Comparison of ENCODE assay signal across 9 mouse cellular contexts in the genomic region with DNA sequence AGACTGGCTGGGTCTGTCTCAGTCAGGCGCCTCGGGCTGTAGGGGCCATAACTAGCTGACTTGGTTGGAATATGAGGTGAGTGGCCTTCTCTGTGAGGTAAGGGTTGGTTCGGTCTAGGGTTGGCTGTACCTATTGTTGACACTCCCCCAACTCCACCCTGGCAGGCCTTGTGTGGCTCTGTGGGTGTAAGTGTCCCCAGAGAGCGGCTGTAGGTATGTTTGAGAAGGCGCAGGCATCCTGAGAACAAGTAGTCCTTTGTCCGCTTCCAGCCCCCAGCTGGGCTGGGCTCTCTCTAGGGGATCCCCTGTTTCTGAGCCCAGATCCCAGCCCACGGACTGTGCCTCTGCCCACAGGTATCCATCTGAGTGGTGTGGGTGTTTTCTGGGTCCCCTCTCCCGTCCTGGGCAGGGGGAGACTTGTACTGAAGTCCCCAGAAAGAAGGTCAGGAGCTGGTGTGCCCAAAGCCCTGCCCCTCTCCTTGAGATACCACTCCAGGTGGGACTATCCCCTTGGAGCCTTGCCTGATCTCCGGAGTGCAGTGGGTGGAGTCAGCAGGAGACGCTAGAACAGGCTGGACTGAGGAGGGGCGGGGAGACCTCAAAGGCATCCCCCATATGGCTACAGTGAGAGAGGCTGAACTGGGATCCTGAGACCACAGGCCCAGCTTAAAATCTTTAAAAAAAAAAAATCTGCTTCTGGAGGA. TPM values are rescaled to one million over a fixed set of nuclear protein-coding genes. Genes with fewer than 3 reads are reported as not detected.
DNase-seq lines count a peak whose midpoint lies in the region; ATAC-seq lines count a peak whose summit lies in the region.
"Had no signal": no experiment of that assay in that cellular context is flagged by ENCODE, and none has a peak within 500 bp of the region (broad histone marks: within the 10 kb centered on the region; RNA-seq: fewer than 3 reads in every experiment).

No protein-coding gene starts in this region.

- H3K4me1 ChIP-seq in heart, embryonic 11.5 days (ENCODE audit: control insufficient read depth, insufficient read depth, low read length), result peaks cover 100% of the 10 kb centered on the region
- peaks cover 97% of the 10 kb centered on the region for H3K4me1 ChIP-seq in hindbrain, embryonic 14.5 days (replicated peaks; ENCODE audit: control insufficient read depth, insufficient read depth, low read length)
- H3K4me1 ChIP-seq in midbrain, embryonic 11.5 days (ENCODE audit: control insufficient read depth, insufficient read depth, low read length), result peaks cover 85% of the 10 kb centered on the region

- DNase-seq in heart, adult 8-10 months (ENCODE audit: low spot score), result no peak
- DNase-seq in R1 (ENCODE audit: low read depth, low spot score), result peak; percentile 81
- no peak for DNase-seq in hindbrain, embryonic 14.5 days (ENCODE audit: low spot score)
- no peak for DNase-seq in midbrain, embryonic 11.5 days (ENCODE audit: low spot score, missing footprints)
- DNase-seq in gastrocnemius, postnatal 4 days (ENCODE audit: low spot score in 2 of 2), result no peak
- DNase-seq in adrenal gland, postnatal 25 days, result no peak
- DNase-seq in ovary, postnatal 10 days (ENCODE audit: low spot score), result no peak
- DNase-seq: gastrocnemius, postnatal 25 days had no signal

- H3K4me2 ChIP-seq in heart, embryonic 11.5 days, result 0 out of 2 replicates have a peak overlapping the region, but pooled peaks have one; percentile 2
- H3K4me2 ChIP-seq in hindbrain, embryonic 14.5 days (replicated peaks), result peak overlapping the region; percentile 35; the same call in 1 of the 2 replicates
- H3K4me2 ChIP-seq in midbrain, embryonic 11.5 days, result no peak overlapping the region

- H3K9ac ChIP-seq in heart, embryonic 11.5 days (ENCODE audit: low read depth, low read length), result peak overlapping the region; percentile 40; the same call in 1 of the 2 replicates
- H3K9ac ChIP-seq in hindbrain, embryonic 14.5 days, result no peak overlapping the region
- H3K9ac ChIP-seq in midbrain, embryonic 11.5 days (ENCODE audit: low read length), result peak overlapping the region; percentile 14; the same call in 1 of the 2 replicates

- ATAC-seq in heart, embryonic 11.5 days (replicated peaks; ENCODE audit: insufficient number of reproducible peaks, low FRiP score, low TSS enrichment), result no peak
- no peak for ATAC-seq in hindbrain, embryonic 14.5 days (ENCODE audit: low FRiP score)
- ATAC-seq in midbrain, embryonic 11.5 days (ENCODE audit: low FRiP score), result no peak

- H3K27ac ChIP-seq in heart, embryonic 11.5 days (ENCODE audit: low read depth, low read length), result peak overlapping the region; percentile 67
- peak overlapping the region; percentile 88 for H3K27ac ChIP-seq in hindbrain, embryonic 14.5 days
- H3K27ac ChIP-seq in midbrain, embryonic 11.5 days (ENCODE audit: low read depth, low read length), result peak overlapping the region; percentile 5; the same call in 1 of the 2 replicates

- no peak overlapping the region for H3K4me3 ChIP-seq in heart, embryonic 11.5 days (ENCODE audit: low read depth, low read length)
- no peak overlapping the region for H3K4me3 ChIP-seq in hindbrain, embryonic 14.5 days (replicated peaks; ENCODE audit: low read length)
- H3K4me3 ChIP-seq in midbrain, embryonic 11.5 days (ENCODE audit: low read depth, low read length), result no peak overlapping the region

- H3K27me3 ChIP-seq in heart, embryonic 11.5 days (ENCODE audit: control insufficient read depth, insufficient read depth, low read length), result no peaks in the 10 kb centered on the region
- no peaks in the 10 kb centered on the region for H3K27me3 ChIP-seq in hindbrain, embryonic 14.5 days (ENCODE audit: control insufficient read depth, insufficient read depth, low read length)
- no peaks in the 10 kb centered on the region for H3K27me3 ChIP-seq in midbrain, embryonic 11.5 days (ENCODE audit: control insufficient read depth, insufficient read depth, low read length)

- no peaks in the 10 kb centered on the region for H3K9me3 ChIP-seq in heart, embryonic 11.5 days (replicated peaks; ENCODE audit: control insufficient read depth, low read length)
- H3K9me3 ChIP-seq in hindbrain, embryonic 14.5 days (ENCODE audit: control insufficient read depth, low read length), result no peaks in the 10 kb centered on the region
- no peaks in the 10 kb centered on the region for H3K9me3 ChIP-seq in midbrain, embryonic 11.5 days (ENCODE audit: control insufficient read depth, low read length)

- no peaks in the 10 kb centered on the region for H3K36me3 ChIP-seq in heart, embryonic 11.5 days (ENCODE audit: control insufficient read depth, insufficient read depth, low read length)
- H3K36me3 ChIP-seq in hindbrain, embryonic 14.5 days (replicated peaks; ENCODE audit: control insufficient read depth, insufficient read depth), result no peaks in the 10 kb centered on the region
- no peaks in the 10 kb centered on the region for H3K36me3 ChIP-seq in midbrain, embryonic 11.5 days (ENCODE audit: control insufficient read depth, insufficient read depth, low read length)

- 42% methylated on average over 11 of the region's 11 CpGs for WGBS in heart, embryonic 11.5 days (ENCODE audit: insufficient replicate concordance)
- 34% methylated on average over 11 of the region's 11 CpGs for WGBS in hindbrain, embryonic 14.5 days
- 30% methylated on average over 11 of the region's 11 CpGs for whole genome bisulfite sequencing in midbrain, embryonic 11.5 days

RNA-seq across cellular contexts. Expression of gene Ahdc1, which starts 34.9 kb away (rescaled TPM):
- polyA plus RNA-seq in heart, embryonic 11.5 days (2014; fragmentation: Nextera tagmentation; extraction: Ambion mirVana), result 7.0 and 9.1 TPM in 2 replicates
- total RNA-seq in heart, adult 8-10 months (2022), result 10 to 100 TPM; 37.5 to 52.5 (median 45.0) TPM
- polyA plus RNA-seq in hindbrain, embryonic 14.5 days (2014; fragmentation: Nextera tagmentation; extraction: Ambion mirVana), result 12.9 and 13.4 TPM in 2 replicates
- 4.9 and 5.3 TPM in 2 replicates for polyA plus RNA-seq in midbrain, embryonic 11.5 days (2014; fragmentation: Nextera tagmentation; extraction: Ambion mirVana)
- total RNA-seq in gastrocnemius, postnatal 4 days (2021), result 100 to 1,000 TPM; 107 to 112 TPM
- total RNA-seq in adrenal gland, postnatal 25 days (2021), result 91.4 and 96.4 TPM in 2 replicates

Comparison
In these comparisons a context has a peak if more than half of its experiments do, and no peak if none do; other contexts are left out.
1. H3K27ac ChIP-seq: peak in every context shown above with its lines; median percentile 88 in hindbrain, embryonic 14.5 days; 67 in heart, embryonic 11.5 days; 5 in midbrain, embryonic 11.5 days.